Mouse (Mus musculus) CH12.LX (cell line): ENCODE data around the gene Tpk1. TPM values are rescaled to one million over a fixed set of nuclear protein-coding genes. Genes with fewer than 3 reads are reported as not detected.

ENCODE experiments used
- DNase-seq: peaks from one replicate; pipeline ENCODE4 v3.0.0-alpha.2; 2013; ENCODE audit errors: extremely low read depth
- H3K27ac ChIP-seq: 2 replicates; pipeline ENCODE4 v1.5.1; 2012; ENCODE audit warnings: low read depth, mild to moderate bottlenecking, control low read depth, moderate library complexity; ENCODE audit not compliant: insufficient read depth
- H3K27me3 ChIP-seq: replicated peaks from 2 replicates; pipeline ENCODE3; 2012; ENCODE audit warnings: inconsistent platforms
- H3K36me3 ChIP-seq, 2 experiments: replicated peaks in 1 of 2; 2 replicates each; pipeline versions ENCODE3 to v1.6.1; 2012; ENCODE audit warnings: inconsistent platforms in 1 of 2, low read length in 1 of 2, mild to moderate bottlenecking in 1 of 2, mixed read lengths in 1 of 2, moderate library complexity in 1 of 2; ENCODE audit not compliant: control insufficient read depth in 1 of 2, insufficient read depth in 1 of 2
- H3K4me1 ChIP-seq, 2 experiments: 2 replicates each; pipeline ENCODE4 v1.6.1; 2012; ENCODE audit warnings: inconsistent platforms in 1 of 2, moderate library complexity in 1 of 2; ENCODE audit not compliant: insufficient read depth in 2 of 2, control insufficient read depth in 1 of 2
- H3K4me2 ChIP-seq: 2 replicates; pipeline ENCODE4 v1.6.1; 2012; ENCODE audit warnings: low read depth, mild to moderate bottlenecking, control low read depth; ENCODE audit not compliant: poor library complexity, insufficient read depth, severe bottlenecking
- H3K4me3 ChIP-seq, 3 experiments: fragments of 150-350 bp in 1 of 3; sonication (generic) in 1 of 3; replicated peaks in 1 of 3; 2 replicates each; pipeline versions ENCODE3 to v1.5.1; 2011 to 2012; ENCODE audit warnings: low read depth in 2 of 3, low read length in 2 of 3, mild to moderate bottlenecking in 2 of 3, moderate library complexity in 2 of 3, control low read depth in 1 of 3, improper control_type of control experiment in 1 of 3, inconsistent platforms in 1 of 3, mixed read lengths in 1 of 3; ENCODE audit not compliant: poor library complexity in 1 of 3
- H3K79me2 ChIP-seq: replicated peaks from 2 replicates; pipeline ENCODE4 v1.6.1; 2012; ENCODE audit warnings: mild to moderate bottlenecking, moderate library complexity; ENCODE audit not compliant: control insufficient read depth, poor library complexity, insufficient read depth, severe bottlenecking; ENCODE audit errors: extremely low read depth
- H3K9ac ChIP-seq: 2 replicates; pipeline ENCODE4 v1.6.1; 2012; ENCODE audit warnings: low read depth, mild to moderate bottlenecking, control low read depth, moderate library complexity; ENCODE audit not compliant: insufficient read depth
- H3K9me3 ChIP-seq: replicated peaks from 2 replicates; pipeline ENCODE3; 2012; ENCODE audit warnings: low read length, inconsistent platforms, mixed read lengths
- CHD1 ChIP-seq: IDR thresholded peaks from 2 replicates; pipeline ENCODE4 v1.6.1; 2012; ENCODE audit warnings: low read depth, low read length, improper control_type of control experiment, inconsistent platforms
- CTCF ChIP-seq, 2 experiments: IDR thresholded peaks in 1 of 2; conservative IDR thresholded peaks in 1 of 2; 2 replicates each; pipeline ENCODE4 v1.5.1; 2011 to 2012; ENCODE audit warnings: low read depth in 2 of 2, low read length in 2 of 2, improper control_type of control experiment in 1 of 2, inconsistent platforms in 1 of 2, mild to moderate bottlenecking in 1 of 2, moderate library complexity in 1 of 2
- E2F4 ChIP-seq: IDR thresholded peaks from 2 replicates; pipeline ENCODE4 v1.6.1; 2011; ENCODE audit warnings: low read depth, low read length, improper control_type of control experiment; ENCODE audit not compliant: insufficient replicate concordance
- ETS1 ChIP-seq: conservative IDR thresholded peaks from 2 replicates; pipeline ENCODE4 v1.6.1; 2012; ENCODE audit warnings: low read depth, mild to moderate bottlenecking, inconsistent platforms, low read length, improper control_type of control experiment, moderate library complexity
- GABPA ChIP-seq: IDR thresholded peaks from 2 replicates; pipeline ENCODE4 v1.6.1; 2012; ENCODE audit warnings: low read depth, low read length, improper control_type of control experiment, inconsistent platforms; ENCODE audit not compliant: insufficient replicate concordance
- JUN ChIP-seq: IDR thresholded peaks from 2 replicates; pipeline ENCODE4 v1.6.1; 2011; ENCODE audit warnings: low read depth, mild to moderate bottlenecking, low read length, improper control_type of control experiment, moderate library complexity; ENCODE audit not compliant: insufficient read depth
- JUND ChIP-seq: conservative IDR thresholded peaks from 2 replicates; pipeline ENCODE4 v1.6.1; 2011; ENCODE audit warnings: low read depth, low read length, improper control_type of control experiment
- MXI1 ChIP-seq: IDR thresholded peaks from 2 replicates; pipeline ENCODE4 v1.6.1; 2011; ENCODE audit warnings: mild to moderate bottlenecking, low read depth, low read length, improper control_type of control experiment
- MYC ChIP-seq: IDR thresholded peaks from 2 replicates; pipeline ENCODE4 v1.6.1; 2011; ENCODE audit warnings: low read depth, mild to moderate bottlenecking, improper control_type of control experiment, low read length
- NRF1 ChIP-seq: IDR thresholded peaks from 2 replicates; pipeline ENCODE4 v1.6.1; 2014; ENCODE audit warnings: low read depth, mild to moderate bottlenecking, inconsistent platforms, low read length, improper control_type of control experiment, moderate library complexity
- PAX5 ChIP-seq: IDR thresholded peaks from 2 replicates; pipeline ENCODE4 v1.6.1; 2012; ENCODE audit warnings: low read length, inconsistent platforms, mixed read lengths
- RAD21 ChIP-seq: IDR thresholded peaks from 2 replicates; pipeline ENCODE4 v1.6.1; 2011; ENCODE audit warnings: low read depth, mild to moderate bottlenecking, low read length, improper control_type of control experiment, moderate library complexity
- SIN3A ChIP-seq: IDR thresholded peaks from 2 replicates; pipeline ENCODE4 v1.6.1; 2012; ENCODE audit warnings: low read length, improper control_type of control experiment, inconsistent platforms
- SMC3 ChIP-seq: IDR thresholded peaks from 2 replicates; pipeline ENCODE4 v1.6.1; 2011; ENCODE audit warnings: low read depth, low read length, improper control_type of control experiment
- TBP ChIP-seq: conservative IDR thresholded peaks from 2 replicates; pipeline ENCODE4 v1.6.1; 2011; ENCODE audit warnings: low read depth, low read length, improper control_type of control experiment
- UBTF ChIP-seq: IDR thresholded peaks from 2 replicates; pipeline ENCODE4 v1.6.1; 2012; ENCODE audit warnings: low read depth, mild to moderate bottlenecking, inconsistent platforms, low read length, improper control_type of control experiment, moderate library complexity
- USF2 ChIP-seq: conservative IDR thresholded peaks from 2 replicates; pipeline ENCODE4 v1.6.1; 2011; ENCODE audit warnings: low read depth, low read length, improper control_type of control experiment
- ZMIZ1 ChIP-seq: IDR thresholded peaks from 2 replicates; pipeline ENCODE4 v1.6.1; 2012; ENCODE audit warnings: low read depth, mild to moderate bottlenecking, inconsistent platforms, low read length, improper control_type of control experiment
- dilution Hi-C: fragments of 300-500 bp; cut with MboI; formaldehyde crosslinking; loops from 2 replicates; pipeline ENCODE4 v1.14.3; 2020; ENCODE audit warnings: low sequenced_read_pairs; ENCODE audit not compliant: extremely low pct_unique_long_range_greater_than_20kb, extremely low pct_ligation_motif_present
- in situ Hi-C: fragments of 300-500 bp; cut with MboI; formaldehyde crosslinking; loops from 3 replicates; pipeline ENCODE4 v1.14.3; 2019; ENCODE audit warnings: low sequenced_read_pairs, low pct_ligation_motif_present, low pct_unique_long_range_greater_than_20kb, mixed read lengths
- polyA plus RNA-seq: library from polyadenylated mRNA; unstranded; fragments of >175 nt; gene quantifications from 2 replicates; pipeline ENCODE4 v1.2.1, GENCODE M21; 2012; ENCODE audit warnings: low read depth; ENCODE audit not compliant: insufficient read length
- total RNA-seq, 2 experiments: library from RNA; depleted of rRNA; stranded (reverse); fragments of 300-350 nt in 1 of 2; fragments of >200 nt in 1 of 2; gene quantifications; 2 replicates each; pipeline ENCODE4 v1.2.3; 2012 to 2014

The Tpk1 gene
- total and polyA plus RNA-seq, 3 experiments, result 3.9 to 6.3 (median 4.8) TPM

- Histone ChIP-seq H3K9ac (no peak overlapping the region), H3K27me3 (no peaks in the 10 kb centered on the region), H3K36me3 (no peaks in the 10 kb centered on the region), H3K4me3 (no peak overlapping the region), H3K79me2 (no peaks in the 10 kb centered on the region), H3K9me3 (no peaks in the 10 kb centered on the region), H3K4me2 (no peak overlapping the region), H3K4me1 (no peaks in the 10 kb centered on the region; a peak in 1 of 4 replicates), H3K27ac (no peak overlapping the region)
- peak; percentile 47 for TF ChIP-seq RAD21
- peak in 1 of 2 experiments; percentile 31; a peak in 1 of 4 replicates for TF ChIP-seq CTCF (conservative IDR thresholded peaks at IDR 0.05 in 1 of 2, IDR thresholded peaks at IDR 0.05 in 1 of 2; ENCODE audit: low read depth in 2 of 2, low read length in 2 of 2)
- no peak for TF ChIP-seq CHD1
- peak; percentile 6 for DNase-seq
- in situ Hi-C loops, result no loop called here
- dilution Hi-C loops, result no loop called here
Observed at GRCm38 (mm10) chr6:43395538-43395937, 270.5 kb downstream of the Tpk1 start.

- Histone ChIP-seq H3K9ac (no peak overlapping the region), H3K79me2 (no peaks in the 10 kb centered on the region), H3K9me3 (no peaks in the 10 kb centered on the region), H3K4me1 (peaks cover 0 to 3% of the 10 kb centered on the region in 2 experiments; a peak in 2 of 4 replicates), H3K36me3 (no peaks in the 10 kb centered on the region), H3K27me3 (no peaks in the 10 kb centered on the region), H3K4me2 (no peak overlapping the region), H3K27ac (no peak overlapping the region), H3K4me3 (no peak overlapping the region)
- no peak for TF ChIP-seq UBTF
- TF ChIP-seq USF2, result no peak
- TF ChIP-seq PAX5, result no peak
- no peak for TF ChIP-seq E2F4
- TF ChIP-seq JUN, result no peak
- in situ Hi-C loops, result no loop called here
- DNase-seq, result no peak
- dilution Hi-C loops, result no loop called here
Observed at GRCm38 (mm10) chr6:43391358-43391757, 274.7 kb downstream of the Tpk1 start.

- Histone ChIP-seq H3K4me2 (no peak overlapping the region), H3K9ac (no peak overlapping the region), H3K27me3 (no peaks in the 10 kb centered on the region), H3K27ac (no peak overlapping the region), H3K9me3 (no peaks in the 10 kb centered on the region), H3K4me1 (peaks cover 2 to 12% of the 10 kb centered on the region in 2 experiments; a peak in 3 of 4 replicates), H3K4me3 (no peak overlapping the region), H3K36me3 (no peaks in the 10 kb centered on the region)
- DNase-seq, result no peak
- dilution Hi-C loops (no loop called here), in situ Hi-C loops (no loop called here)
- no peak for TF ChIP-seq ETS1
- TF ChIP-seq NRF1, result no peak
- no peak for TF ChIP-seq E2F4
- TF ChIP-seq MYC, result no peak
- no peak for TF ChIP-seq ZMIZ1
- no peak for TF ChIP-seq TBP
- TF ChIP-seq SMC3, result no peak
- TF ChIP-seq JUND, result no peak
- no peak for TF ChIP-seq CHD1
- TF ChIP-seq MXI1, result no peak
- no peak for TF ChIP-seq SIN3A
- no peak for TF ChIP-seq JUN
- TF ChIP-seq GABPA, result no peak
- TF ChIP-seq CTCF (conservative IDR thresholded peaks at IDR 0.05 in 1 of 2, IDR thresholded peaks at IDR 0.05 in 1 of 2; ENCODE audit: low read depth in 2 of 2, low read length in 2 of 2), result no peak
- TF ChIP-seq, all 38 proteins: peak for 0
- no peaks in the 10 kb centered on the region for H3K79me2 ChIP-seq
Observed at GRCm38 (mm10) chr6:43387273-43387672, 278.8 kb downstream of the Tpk1 start.
